Mouse (Mus musculus) Muller cell, postnatal 12 days (primary cell): ENCODE results near the gene Scg3.
"Not testable (repeated sequence)": the region's sequence is repeated elsewhere in the genome, so short reads cannot be mapped to it uniquely, and the experiment has no call there.

Source experiments
- DNase-seq: peaks from one replicate; pipeline ENCODE4 v3.0.0-alpha.2; 2015; ENCODE audit errors: inconsistent ontology term

Gene Scg3

DNA sequence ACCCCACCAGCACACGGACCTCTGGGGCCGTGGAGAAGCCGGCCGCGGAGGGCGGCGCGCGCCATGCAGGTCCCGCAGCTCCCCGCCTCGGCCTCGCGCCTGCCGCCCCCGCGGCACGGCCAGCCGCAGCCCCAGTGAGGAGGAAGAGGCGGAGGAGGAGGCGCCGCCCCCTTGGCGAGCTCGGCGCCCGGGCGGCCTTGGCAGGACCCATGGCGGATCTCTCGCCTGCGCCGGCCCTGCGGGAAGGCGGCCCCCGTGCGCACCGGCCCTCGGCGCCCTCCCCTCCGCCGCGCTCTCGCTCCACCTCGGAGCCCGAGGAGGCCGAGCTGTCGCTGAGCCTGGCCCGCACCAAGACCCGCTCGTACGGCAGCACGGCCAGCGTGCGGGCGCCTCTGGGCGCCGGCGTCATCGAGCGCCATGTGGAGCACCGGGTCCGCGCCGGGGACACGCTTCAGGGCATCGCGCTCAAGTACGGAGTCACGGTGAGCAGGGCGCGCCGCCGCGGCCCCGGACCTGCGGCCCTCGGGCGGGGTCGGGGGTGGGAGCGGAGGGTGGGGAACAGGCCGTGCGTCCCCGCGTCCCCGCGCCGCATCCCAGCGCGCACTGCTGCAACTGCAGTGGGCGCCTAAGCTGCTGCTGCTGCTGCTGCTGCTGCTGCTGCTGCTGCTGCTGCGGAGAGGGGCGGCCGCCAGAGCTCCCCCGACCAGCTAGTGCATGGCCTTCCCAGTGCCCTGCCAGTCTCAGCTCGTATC lies 58.1 kb downstream of the Scg3 start, which contains the start of gene Lysmd2:
Gene Lysmd2, plus strand, starts transcription at position 186 of the 752 bp plus-strand sequence.
- peak; percentile 89 for DNase-seq

DNA sequence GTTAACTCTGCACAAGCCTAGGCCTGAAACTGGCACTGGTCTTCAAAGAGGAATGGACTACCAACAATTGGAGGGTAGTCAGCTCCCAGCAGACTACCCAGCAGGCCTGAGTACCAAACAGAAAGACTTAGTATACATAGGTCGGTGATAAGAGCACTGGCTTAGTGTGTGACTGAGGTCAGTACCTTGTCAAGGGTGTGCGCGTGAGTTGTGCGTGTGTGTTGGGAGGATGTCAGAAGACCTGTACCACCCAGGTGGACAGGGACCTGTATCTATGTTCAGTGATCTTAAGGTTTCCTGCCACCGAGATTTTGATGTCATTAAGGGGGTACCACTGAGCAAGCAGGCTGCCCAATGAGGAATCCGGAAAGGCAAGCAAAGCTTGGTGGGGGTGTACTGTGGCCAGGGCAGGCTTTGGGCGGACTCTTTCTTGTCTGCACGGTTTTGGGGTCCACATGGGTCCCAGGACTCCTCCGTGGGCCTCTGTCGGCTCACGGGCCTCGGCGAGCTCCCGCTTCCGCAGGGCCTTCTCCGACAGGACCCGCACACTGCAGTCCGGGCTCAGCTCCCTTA lies 58.8 kb downstream of the Scg3 start:
- no peak for DNase-seq

DNA sequence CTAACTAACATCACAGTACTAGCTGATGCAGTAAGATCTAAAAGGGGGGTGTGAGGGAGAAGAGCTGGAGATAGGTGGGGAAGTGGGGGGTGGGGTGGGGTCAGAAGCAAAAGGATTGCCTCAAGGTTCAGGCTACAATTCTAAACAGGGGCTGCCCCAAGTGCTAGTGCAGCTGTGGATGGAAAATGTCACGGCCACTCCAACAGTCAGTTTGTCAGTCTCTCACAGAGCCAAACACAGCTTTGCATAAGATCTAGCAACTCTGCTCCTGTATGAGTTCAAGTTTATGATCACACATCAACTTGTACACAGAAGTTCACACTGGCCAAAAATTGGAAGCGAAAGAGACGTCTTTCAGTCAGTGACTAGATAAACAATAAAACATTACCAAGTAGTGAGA lies 62.4 kb downstream of the Scg3 start:
- no peak for DNase-seq

DNA sequence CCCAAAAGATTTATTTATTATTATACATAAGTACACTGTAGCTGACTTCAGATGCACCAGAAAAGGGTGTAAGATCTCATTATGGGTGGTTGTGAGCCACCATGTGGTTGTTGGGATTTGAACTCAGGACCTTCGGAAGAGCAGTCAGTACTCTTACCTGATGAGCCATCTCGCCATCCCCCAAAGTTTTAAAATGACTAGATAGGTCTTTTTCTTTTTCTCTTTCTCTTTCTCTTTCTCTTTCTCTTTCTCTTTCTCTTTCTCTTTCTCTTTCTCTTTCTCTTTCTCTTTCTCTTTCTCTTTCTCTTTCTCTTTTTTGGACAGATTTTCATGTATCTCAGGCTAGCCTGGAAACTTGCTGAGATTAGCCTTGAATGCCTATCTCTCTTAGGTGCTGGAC lies 64.1 kb downstream of the Scg3 start:
- DNase-seq, result not testable (repeated sequence)

DNA sequence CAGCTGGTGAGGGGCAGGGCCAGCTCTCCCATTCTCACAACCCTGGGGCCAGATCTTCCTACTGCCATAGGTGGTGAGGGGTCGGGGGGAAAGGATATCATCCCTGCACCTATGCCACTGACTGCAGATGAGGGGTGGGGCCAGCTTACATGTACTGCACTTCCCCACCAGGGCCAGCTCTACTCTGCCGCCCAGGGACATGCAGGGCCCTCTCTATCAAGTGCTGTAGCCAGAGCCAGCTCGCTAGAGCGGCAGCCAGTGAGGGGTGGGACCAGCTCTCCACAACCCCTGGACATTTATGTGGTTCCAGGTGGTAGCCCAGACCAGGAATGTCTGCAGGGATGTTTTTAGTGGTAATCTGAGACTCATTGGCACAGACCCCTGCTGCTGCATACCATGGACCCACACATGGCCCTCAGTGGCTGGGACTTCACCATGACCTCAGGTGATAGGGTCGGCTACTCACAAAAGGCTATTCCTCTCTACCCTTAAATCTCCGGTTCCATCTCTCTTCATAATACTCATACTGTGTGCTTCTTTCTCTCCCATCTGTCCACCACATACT lies 64.9 kb downstream of the Scg3 start:
- no peak for DNase-seq

DNA sequence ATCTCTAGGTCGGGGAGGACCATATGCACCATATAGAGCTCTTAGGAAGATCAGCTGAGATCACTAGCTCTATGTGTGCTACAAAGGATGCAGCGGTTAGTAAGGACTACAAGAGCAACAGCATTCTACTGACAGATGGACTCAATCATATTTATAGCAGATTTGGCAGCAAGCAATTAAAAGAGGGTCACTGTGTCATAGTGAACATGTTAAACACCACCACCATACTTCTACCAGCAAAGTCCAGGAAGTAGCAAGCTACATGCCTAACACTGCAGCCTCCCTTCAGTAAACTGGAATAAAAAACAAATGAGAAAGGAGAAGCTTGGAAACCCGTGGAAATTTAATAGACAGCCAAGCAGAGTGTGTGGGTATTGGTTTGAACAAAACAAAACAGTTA lies 67.3 kb downstream of the Scg3 start:
- no peak for DNase-seq

DNA sequence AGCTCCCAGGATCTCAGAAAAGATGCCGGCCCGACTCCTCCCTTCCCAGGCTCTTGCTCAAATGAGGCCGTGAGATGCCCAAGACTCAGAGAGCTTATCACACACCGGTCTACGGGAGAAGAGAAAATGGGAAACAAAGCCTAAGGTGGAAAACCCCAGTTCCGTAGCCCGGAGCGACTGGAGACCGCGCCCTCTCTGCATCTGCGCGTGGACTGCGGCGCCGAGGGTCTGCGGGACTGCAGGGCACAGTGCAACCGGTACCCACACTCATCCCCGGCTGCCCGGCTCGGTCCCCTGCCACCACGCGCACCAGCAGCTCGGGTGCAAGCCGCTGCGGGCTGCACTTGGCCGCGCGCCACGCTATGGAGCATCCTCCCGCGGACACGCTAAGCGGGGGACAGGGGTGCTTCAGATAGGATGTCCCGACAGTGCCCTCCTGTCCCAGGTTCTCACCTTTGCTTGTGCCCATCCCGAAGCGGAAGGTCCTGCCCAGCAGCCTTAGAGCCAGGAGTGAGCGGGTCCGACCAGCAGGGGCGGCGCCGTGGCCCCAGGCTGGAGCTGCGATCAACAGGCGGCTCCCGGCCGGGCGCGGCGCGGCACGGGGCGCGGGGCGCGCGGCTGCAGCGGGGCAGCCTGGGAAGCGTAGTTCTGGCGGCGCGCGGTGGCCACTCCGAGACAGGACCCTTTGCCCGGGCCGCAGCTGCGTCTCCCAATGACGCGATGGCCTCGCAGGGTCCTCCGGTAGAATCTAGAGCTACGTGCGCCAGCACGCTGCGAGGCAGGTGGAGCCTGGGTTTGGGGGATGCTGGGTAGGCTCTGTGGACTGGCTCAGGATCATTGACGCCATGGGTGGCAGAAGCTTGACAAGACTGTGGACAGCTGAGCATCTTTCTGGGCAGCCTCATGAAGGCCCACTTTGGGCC lies 73.0 kb downstream of the Scg3 start, which contains the start of gene Tmod2:
Gene Tmod2, minus strand, starts transcription at position 755 of the 923 bp plus-strand sequence.
- DNase-seq, result peak; percentile 81

DNA sequence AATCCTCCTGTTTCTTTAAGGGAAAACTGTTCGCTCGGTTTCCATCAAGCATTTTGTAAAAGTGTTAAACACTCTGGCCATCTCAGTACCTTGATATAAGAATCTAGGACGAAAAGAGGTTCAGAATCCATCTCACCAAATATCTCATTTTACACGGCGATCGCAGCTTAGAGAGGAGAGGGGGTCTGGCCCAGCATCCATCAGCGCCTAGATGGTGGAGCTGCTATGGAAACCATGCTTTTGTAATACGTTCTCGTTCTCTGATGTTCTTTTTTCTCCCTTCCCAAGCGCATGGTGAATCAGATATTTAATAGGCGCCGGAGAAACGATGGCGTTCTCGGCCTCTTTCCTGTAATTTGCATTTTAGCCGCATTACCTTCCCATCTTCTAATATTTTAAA lies 73.9 kb downstream of the Scg3 start:
- no peak for DNase-seq

DNA sequence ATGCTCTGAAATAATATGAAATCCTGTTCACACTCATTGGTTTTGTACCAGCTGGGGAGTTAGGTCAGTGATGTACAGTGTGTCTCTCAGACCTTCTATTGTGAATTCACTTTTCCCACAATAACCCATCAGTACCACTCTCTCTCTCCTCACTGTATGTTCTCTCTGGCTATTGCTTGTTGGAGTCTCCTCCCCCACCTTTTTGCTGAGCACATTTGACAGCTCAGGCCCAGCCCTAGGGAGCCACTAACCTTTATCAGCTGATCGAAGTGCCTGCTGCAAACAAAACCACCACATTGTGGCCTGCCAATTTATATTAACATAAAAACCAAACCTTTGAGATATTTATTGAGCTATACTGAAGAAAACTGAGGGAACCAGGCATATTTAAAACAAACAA lies 74.4 kb downstream of the Scg3 start:
- no peak for DNase-seq

DNA sequence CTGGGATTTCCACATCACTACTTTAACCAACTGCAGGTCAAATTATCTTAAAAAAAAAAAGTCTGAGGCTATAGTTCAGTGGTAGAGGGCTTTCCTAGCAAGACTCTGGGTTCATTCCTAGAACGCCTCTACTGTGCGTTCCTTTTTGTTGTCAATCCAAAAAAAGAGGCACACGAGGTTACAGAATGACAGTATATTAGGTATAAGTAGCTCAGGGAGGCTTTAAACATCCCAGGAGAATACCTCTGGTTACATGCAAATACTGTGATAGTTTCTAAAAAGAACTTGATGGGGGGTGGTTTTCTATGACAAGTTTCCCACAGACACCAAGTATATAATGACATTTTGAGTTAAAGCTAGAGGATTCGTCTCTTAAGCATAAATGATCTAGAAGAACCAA lies 76.4 kb downstream of the Scg3 start:
- DNase-seq, result no peak

DNA sequence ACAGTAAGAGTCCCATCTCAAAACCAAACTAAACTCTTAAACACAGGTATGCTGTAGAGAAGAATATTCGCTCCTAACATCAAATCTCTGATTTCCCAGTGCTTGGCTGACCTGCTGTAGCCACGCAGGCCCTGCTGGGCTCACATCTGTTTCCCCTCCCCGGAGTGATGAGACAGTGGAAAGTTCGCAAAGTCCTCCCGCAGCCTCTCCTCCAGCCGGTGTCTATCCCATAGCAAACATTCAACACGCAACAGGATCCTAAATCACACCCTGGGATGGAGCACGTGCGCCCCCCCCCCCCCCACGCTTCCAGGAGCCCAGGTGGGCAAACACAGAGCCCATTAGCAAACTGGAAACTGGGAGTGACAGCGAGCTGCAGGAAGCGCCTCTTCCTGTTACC lies 82.3 kb downstream of the Scg3 start:
- no peak for DNase-seq

DNA sequence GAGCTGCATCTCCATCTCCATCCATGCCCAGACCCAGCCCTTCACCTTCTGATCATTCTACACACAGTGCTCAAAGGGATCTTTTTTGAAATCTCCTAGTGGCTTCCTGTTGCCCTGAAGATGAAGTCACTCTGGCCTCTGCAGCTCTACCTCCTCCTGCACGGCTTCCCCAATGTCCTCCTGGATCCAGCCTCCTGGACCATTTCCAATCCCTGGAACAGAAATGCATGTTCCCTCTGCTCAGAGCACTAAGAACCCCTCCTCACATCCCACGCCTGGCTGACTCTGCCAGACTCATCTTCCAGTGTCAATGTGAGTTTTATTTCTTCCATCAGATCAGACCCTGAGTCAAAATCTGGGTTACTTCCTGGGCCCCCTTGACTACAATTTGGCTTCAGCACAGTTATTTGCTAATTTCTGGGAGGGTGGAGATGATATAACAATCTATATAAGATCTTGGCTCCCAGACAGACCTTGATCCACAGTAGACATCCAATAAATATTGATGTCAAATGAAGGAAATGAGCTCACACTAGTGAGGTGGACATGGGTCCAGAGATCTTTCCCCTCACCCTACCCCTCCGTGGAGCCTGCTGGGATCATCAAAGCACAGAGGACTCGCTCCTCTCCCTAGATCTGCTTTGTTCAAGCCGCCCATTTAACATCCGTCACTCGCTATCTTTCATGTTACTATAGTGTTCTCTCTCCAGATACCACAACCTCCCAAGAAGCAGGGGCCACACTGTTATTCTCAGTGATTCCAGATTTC lies 83.5 kb downstream of the Scg3 start:
- DNase-seq, result peak; percentile 44

DNA sequence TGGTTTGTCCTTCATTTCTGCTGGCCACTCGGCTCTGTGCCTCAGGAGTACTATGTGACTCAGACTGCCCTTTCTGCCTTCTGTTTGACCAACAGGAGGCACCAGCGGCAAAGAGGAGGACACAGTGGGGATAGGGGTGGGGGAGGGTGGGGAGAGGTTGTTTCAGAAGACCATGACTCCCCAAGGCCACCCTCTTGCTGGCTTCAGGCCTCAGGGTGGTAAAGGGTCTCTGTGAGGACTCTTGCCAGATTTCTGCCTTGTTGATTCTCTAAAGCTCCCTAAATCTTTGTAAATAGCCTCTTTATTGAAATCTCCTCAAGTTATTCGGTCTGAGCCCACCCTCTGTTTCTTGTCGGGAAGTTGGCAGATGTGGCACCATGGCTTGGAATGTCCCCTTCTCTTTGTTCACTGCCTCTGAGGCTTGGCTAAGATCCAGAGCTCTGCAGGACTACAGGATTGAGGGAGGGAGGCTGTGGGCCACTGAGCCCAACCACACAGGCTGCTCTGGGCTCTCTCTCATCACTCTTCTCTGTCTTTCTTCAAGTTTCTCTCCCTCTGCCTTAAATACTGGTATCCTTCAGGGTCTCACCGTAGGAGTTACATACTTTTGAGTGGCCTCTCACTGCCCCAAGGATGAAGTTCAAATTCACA lies 84.5 kb downstream of the Scg3 start:
- DNase-seq, result peak; percentile 96

DNA sequence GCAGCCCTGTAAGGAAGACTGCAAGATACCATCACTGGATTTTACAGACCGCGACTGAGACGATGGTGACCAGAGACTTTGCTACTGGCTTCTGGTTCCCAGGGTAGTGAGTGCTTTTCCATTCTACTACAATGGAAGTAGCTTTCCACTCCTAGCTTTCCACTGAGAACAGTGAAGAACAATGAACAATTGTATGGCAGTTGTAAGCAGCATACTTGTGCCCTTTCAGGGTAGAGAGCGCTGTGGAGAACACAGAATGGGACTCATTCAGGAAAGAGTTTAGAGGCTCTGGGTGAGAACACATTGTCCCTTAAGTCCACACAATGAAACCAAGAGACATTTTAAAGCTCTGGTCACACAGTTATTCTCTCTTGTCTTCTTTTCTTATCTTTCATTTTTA lies 86.3 kb downstream of the Scg3 start:
- no peak for DNase-seq

DNA sequence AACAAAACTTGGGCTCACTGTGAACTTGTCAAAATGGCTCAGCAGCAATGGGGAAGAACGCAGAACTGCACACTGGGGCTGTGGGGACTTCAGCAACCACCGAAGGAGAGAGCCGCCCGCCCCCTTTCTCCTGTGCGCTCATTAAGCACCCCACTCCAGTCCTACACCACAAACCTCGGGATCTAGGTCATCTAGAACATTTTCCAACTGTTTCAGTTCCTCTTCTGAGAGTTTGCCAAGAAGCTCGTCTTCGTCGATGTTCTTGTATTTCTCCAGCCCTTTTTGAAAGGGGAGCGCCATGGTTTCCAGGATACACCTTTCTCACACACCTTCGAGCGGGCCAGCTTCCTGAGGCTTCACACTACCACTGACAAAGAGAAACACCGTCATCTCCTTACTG lies 86.8 kb downstream of the Scg3 start:
- DNase-seq, result peak; percentile 73

DNA sequence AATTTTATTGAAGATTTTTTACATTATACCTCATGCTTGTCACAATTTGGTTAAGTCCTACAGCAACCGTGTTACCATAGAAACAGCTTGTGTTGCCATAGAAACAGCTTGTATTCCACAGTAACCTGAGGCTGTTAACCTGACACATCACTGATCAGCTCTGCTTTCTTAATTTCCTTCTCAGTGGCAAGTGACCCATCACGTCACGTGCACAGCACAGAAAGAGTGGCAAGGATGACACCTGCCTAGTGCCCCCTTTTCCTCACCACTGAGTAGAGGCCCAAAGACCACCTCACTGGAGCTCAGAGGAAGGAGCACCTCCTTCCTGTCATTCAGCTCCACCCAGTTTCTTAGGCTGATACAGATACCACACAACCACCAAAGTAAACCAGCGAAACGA lies 90.4 kb downstream of the Scg3 start:
- no peak for DNase-seq
